Mouse (Mus musculus) heart, postnatal 0 days (tissue): ENCODE results near the gene 1700092M07Rik.

Source experiments
- CTCF ChIP-seq: IDR thresholded peaks from 2 replicates; pipeline ENCODE4 v1.5.1; 2016; ENCODE audit warnings: antibody characterized with exemption, control low read depth, low read depth
- EP300 ChIP-seq: IDR thresholded peaks from 2 replicates; pipeline ENCODE4 v1.6.1; 2016; ENCODE audit warnings: antibody characterized with exemption, low read depth

DNA sequence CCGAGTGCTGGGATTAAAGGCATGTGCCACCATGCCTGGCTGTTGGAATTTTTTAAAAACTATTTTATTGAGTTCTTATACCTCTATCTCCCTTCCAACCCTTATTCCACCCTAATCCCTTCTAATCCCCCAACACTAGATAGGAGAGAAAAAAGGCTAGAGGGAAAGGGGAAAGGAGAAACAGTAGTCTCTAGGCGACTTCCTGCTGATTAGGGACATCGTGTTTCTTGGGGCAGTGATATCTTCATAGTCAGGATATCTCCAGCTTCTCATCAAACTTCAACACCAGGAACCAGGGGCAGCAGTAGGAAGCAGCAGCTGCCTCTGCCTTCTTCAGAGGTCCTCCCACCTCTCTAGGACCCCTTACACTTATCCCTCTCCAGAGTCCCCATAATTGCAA, 6.2 kb upstream of the 1700092M07Rik start:
- TF ChIP-seq CTCF (no peak), EP300 (no peak)
